Mouse (Mus musculus) heart, postnatal 0 days (tissue): ENCODE results near the gene Specc1.

Experiments
- CTCF ChIP-seq: IDR thresholded peaks from 2 replicates; pipeline ENCODE4 v1.5.1; 2016; ENCODE audit warnings: antibody characterized with exemption, control low read depth, low read depth
- EP300 ChIP-seq: IDR thresholded peaks from 2 replicates; pipeline ENCODE4 v1.6.1; 2016; ENCODE audit warnings: antibody characterized with exemption, low read depth

- TF ChIP-seq CTCF = no peak
- TF ChIP-seq EP300 = no peak
Observed at GRCm38 (mm10) chr11:62148449-62148848, 191.9 kb downstream of the Specc1 start.
